Mouse (Mus musculus) hindbrain, embryonic 12.5 days (tissue): ENCODE data around the gene Hccs. TPM values are rescaled to one million over a fixed set of nuclear protein-coding genes. Genes with fewer than 3 reads are reported as not detected.
"Not testable (repeated sequence)": the region's sequence is repeated elsewhere in the genome, so short reads cannot be mapped to it uniquely, and the experiment has no call there.

Experiments
- ATAC-seq: fragments of 200-750 bp; cut with Nextera tagmentation; 2 replicates; pipeline ENCODE4 v1.8.0; 2017; ENCODE audit warnings: moderate TSS enrichment; ENCODE audit not compliant: low FRiP score
- H3K27ac ChIP-seq: fragments of 300-500 bp; sonication (generic); 2 replicates; pipeline ENCODE4 v1.5.1; 2016; ENCODE audit warnings: mild to moderate bottlenecking
- H3K27me3 ChIP-seq: fragments of 300-500 bp; sonication (generic); 2 replicates; pipeline ENCODE4 v1.6.1; 2016; ENCODE audit warnings: mild to moderate bottlenecking
- H3K36me3 ChIP-seq: fragments of 300-500 bp; sonication (generic); 2 replicates; pipeline ENCODE4 v1.6.1; 2016; ENCODE audit warnings: mild to moderate bottlenecking
- H3K4me1 ChIP-seq: fragments of 300-500 bp; sonication (generic); 2 replicates; pipeline ENCODE4 v1.6.1; 2016
- H3K4me2 ChIP-seq: fragments of 300-500 bp; sonication (generic); replicated peaks from 2 replicates; pipeline ENCODE4 v1.6.1; 2016; ENCODE audit warnings: mild to moderate bottlenecking
- H3K4me3 ChIP-seq: fragments of 300-500 bp; sonication (generic); 2 replicates; pipeline ENCODE4 v1.5.1; 2016; ENCODE audit warnings: mild to moderate bottlenecking
- H3K9ac ChIP-seq: fragments of 300-500 bp; sonication (generic); 2 replicates; pipeline ENCODE4 v1.6.1; 2016; ENCODE audit warnings: mild to moderate bottlenecking, moderate library complexity
- H3K9me3 ChIP-seq: fragments of 300-500 bp; sonication (generic); replicated peaks from 2 replicates; pipeline ENCODE4 v1.6.1; 2016; ENCODE audit warnings: mild to moderate bottlenecking
- WGBS: fragments of 180-500 bp; shearing (Covaris S2); methylation state at CpG from one replicate; pipeline ENCODE4 v1.1.7; 2016; 5-methylcytosine and 5-hydroxymethylcytosine counted together
- polyA plus RNA-seq: library from polyadenylated mRNA; unstranded; fragments of >200 nt; fragmentation: Nextera tagmentation; extraction: Ambion mirVana; gene quantifications from 2 replicates; pipeline ENCODE4 v1.2.1, GENCODE M21; 2016

The Hccs gene
- polyA plus RNA-seq: 45.1 and 52.2 TPM in 2 replicates

- no peaks in the 10 kb centered on the region for H3K36me3 ChIP-seq
- no peaks in the 10 kb centered on the region; the same call in 1 of the 2 replicates for H3K27me3 ChIP-seq
- H3K27ac ChIP-seq: peak within 1 kb of the TSS; percentile 80
- peak within 1 kb of the TSS; percentile 59 for H3K9ac ChIP-seq
- H3K4me3 ChIP-seq: peak within 1 kb of the TSS; percentile 54
- peak; percentile 99 for ATAC-seq
- H3K4me2 ChIP-seq: peak within 1 kb of the TSS; percentile 55
- no peaks in the 10 kb centered on the region; the same call in 1 of the 2 replicates for H3K4me1 ChIP-seq
- no peaks in the 10 kb centered on the region for H3K9me3 ChIP-seq
- WGBS: 19% methylated on average over 76 of the region's 97 CpGs
These were observed at the start of gene Hccs for GRCm38 (mm10) chrX:169319945-169320667. Gene Hccs, minus strand, starts transcription at chrX:169320372.

- WGBS: 78% methylated on average over 4 of the region's 4 CpGs
- no peak overlapping the region for H3K4me2 ChIP-seq
- no peaks in the 10 kb centered on the region for H3K36me3 ChIP-seq
- H3K27ac ChIP-seq: no peak overlapping the region
- no peaks in the 10 kb centered on the region for H3K4me1 ChIP-seq
- no peaks in the 10 kb centered on the region for H3K9me3 ChIP-seq
- ATAC-seq: no peak
- no peak overlapping the region for H3K9ac ChIP-seq
- H3K4me3 ChIP-seq: no peak overlapping the region
- 0 out of 2 replicates have a peak, but pooled peaks cover 4% of the 10 kb centered on the region for H3K27me3 ChIP-seq
These were observed 37.1 kb upstream of the Hccs start for GRCm38 (mm10) chrX:169357146-169357772.

- peaks cover 3% of the 10 kb centered on the region; the same call in 1 of the 2 replicates for H3K27me3 ChIP-seq
- WGBS: 84% methylated on average over 3 of the region's 3 CpGs
- no peak for ATAC-seq
- H3K9ac ChIP-seq: no peak overlapping the region
- H3K4me2 ChIP-seq: no peak overlapping the region
- H3K9me3 ChIP-seq: no peaks in the 10 kb centered on the region
- no peaks in the 10 kb centered on the region for H3K36me3 ChIP-seq
- no peak overlapping the region for H3K4me3 ChIP-seq
- H3K4me1 ChIP-seq: no peaks in the 10 kb centered on the region
- H3K27ac ChIP-seq: no peak overlapping the region
These were observed 18.0 kb upstream of the Hccs start for GRCm38 (mm10) chrX:169338213-169338612.

- no peak for ATAC-seq
- Histone ChIP-seq H3K4me2 (no peak overlapping the region), H3K27ac (no peak overlapping the region), H3K4me3 (no peak overlapping the region), H3K9me3 (no peaks in the 10 kb centered on the region), H3K36me3 (no peaks in the 10 kb centered on the region), H3K9ac (no peak overlapping the region), H3K4me1 (no peaks in the 10 kb centered on the region), H3K27me3 (peaks cover 7% of the 10 kb centered on the region; the same call in 1 of the 2 replicates)
These were observed 17.4 kb upstream of the Hccs start for GRCm38 (mm10) chrX:169337559-169337958.

GRCm38 (mm10) chrX:169332264-169332663 lies 12.1 kb upstream of the Hccs start:
- Histone ChIP-seq H3K9ac (no peak overlapping the region), H3K4me3 (no peak overlapping the region), H3K4me1 (no peaks in the 10 kb centered on the region), H3K27me3 (peaks cover 10% of the 10 kb centered on the region; the same call in 1 of the 2 replicates), H3K9me3 (no peaks in the 10 kb centered on the region), H3K4me2 (no peak overlapping the region), H3K36me3 (no peaks in the 10 kb centered on the region), H3K27ac (no peak overlapping the region)
- no peak for ATAC-seq
- 33% methylated on average over 3 of the region's 3 CpGs for WGBS

GRCm38 (mm10) chrX:169325929-169326595 lies 5.9 kb upstream of the Hccs start:
- no peak overlapping the region for H3K9ac ChIP-seq
- ATAC-seq: no peak
- no peaks in the 10 kb centered on the region; the same call in 1 of the 2 replicates for H3K27me3 ChIP-seq
- H3K27ac ChIP-seq: no peak overlapping the region
- whole genome bisulfite sequencing: 91% methylated on average over 3 of the region's 3 CpGs
- no peak overlapping the region for H3K4me3 ChIP-seq
- H3K9me3 ChIP-seq: no peaks in the 10 kb centered on the region
- H3K4me2 ChIP-seq: no peak overlapping the region
- no peaks in the 10 kb centered on the region for H3K36me3 ChIP-seq
- H3K4me1 ChIP-seq: no peaks in the 10 kb centered on the region

GRCm38 (mm10) chrX:169320668-169321005 lies 465 bp upstream of the Hccs start:
- H3K4me3 ChIP-seq: peak overlapping the region; percentile 54
- H3K4me2 ChIP-seq: peak overlapping the region; percentile 41
- peak overlapping the region; percentile 80; the same call in 1 of the 2 replicates for H3K27ac ChIP-seq
- not testable (repeated sequence) for H3K27me3 ChIP-seq, H3K9me3 ChIP-seq, H3K36me3 ChIP-seq, ATAC-seq, H3K9ac ChIP-seq, H3K4me1 ChIP-seq
- 43% methylated on average over 15 of the region's 15 CpGs for WGBS

GRCm38 (mm10) chrX:169319066-169319760 lies 959 bp downstream of the Hccs start:
- no peaks in the 10 kb centered on the region; the same call in 1 of the 2 replicates for H3K4me1 ChIP-seq
- H3K9me3 ChIP-seq: no peaks in the 10 kb centered on the region
- no peak; the same call in 1 of the 2 replicates for ATAC-seq
- 67% methylated on average over 12 of the region's 12 CpGs for WGBS
- H3K36me3 ChIP-seq: no peaks in the 10 kb centered on the region
- peak overlapping the region; percentile 59 for H3K9ac ChIP-seq
- H3K27ac ChIP-seq: no peak overlapping the region
- peak overlapping the region; percentile 54 for H3K4me3 ChIP-seq
- H3K4me2 ChIP-seq: peak overlapping the region; percentile 55
- H3K27me3 ChIP-seq: no peaks in the 10 kb centered on the region; the same call in 1 of the 2 replicates

- H3K9me3 ChIP-seq: no peaks in the 10 kb centered on the region
- H3K4me2 ChIP-seq: no peak overlapping the region
- no peak overlapping the region for H3K9ac ChIP-seq
- no peaks in the 10 kb centered on the region for H3K36me3 ChIP-seq
- WGBS: 94% methylated on average over 3 of the region's 3 CpGs
- H3K27me3 ChIP-seq: peaks cover 4% of the 10 kb centered on the region; the same call in 1 of the 2 replicates
- no peaks in the 10 kb centered on the region for H3K4me1 ChIP-seq
- no peak overlapping the region for H3K27ac ChIP-seq
- no peak for ATAC-seq
- no peak overlapping the region for H3K4me3 ChIP-seq
These were observed 11.6 kb downstream of the Hccs start for GRCm38 (mm10) chrX:169308559-169308958.

GRCm38 (mm10) chrX:169303945-169304344 lies 16.2 kb downstream of the Hccs start:
- no peak overlapping the region for H3K4me3 ChIP-seq
- 56% methylated on average over 3 of the region's 3 CpGs for WGBS
- no peaks in the 10 kb centered on the region for H3K9me3 ChIP-seq
- no peak for ATAC-seq
- no peak overlapping the region for H3K27ac ChIP-seq
- no peaks in the 10 kb centered on the region for H3K4me1 ChIP-seq
- peaks cover 7% of the 10 kb centered on the region; the same call in 1 of the 2 replicates for H3K27me3 ChIP-seq
- no peak overlapping the region for H3K4me2 ChIP-seq
- H3K9ac ChIP-seq: no peak overlapping the region
- no peaks in the 10 kb centered on the region for H3K36me3 ChIP-seq

GRCm38 (mm10) chrX:169302271-169303045 lies 17.7 kb downstream of the Hccs start:
- Histone ChIP-seq H3K27ac (no peak overlapping the region), H3K9me3 (no peaks in the 10 kb centered on the region), H3K36me3 (no peaks in the 10 kb centered on the region), H3K27me3 (peaks cover 7% of the 10 kb centered on the region; the same call in 1 of the 2 replicates), H3K4me3 (no peak overlapping the region), H3K4me2 (no peak overlapping the region), H3K4me1 (no peaks in the 10 kb centered on the region), H3K9ac (no peak overlapping the region)
- no peak for ATAC-seq
- 64% methylated on average over 26 of the region's 26 CpGs for WGBS
